Mouse (Mus musculus) kidney, postnatal 36 days (tissue): ENCODE data around the gene Inava.

Experiments used
- DNase-seq, 2 experiments: peaks; one replicate each; pipeline ENCODE4 v3.0.0; 2021 to 2022; ENCODE audit warnings: mixed read lengths in 2 of 2

The Inava gene

DNA sequence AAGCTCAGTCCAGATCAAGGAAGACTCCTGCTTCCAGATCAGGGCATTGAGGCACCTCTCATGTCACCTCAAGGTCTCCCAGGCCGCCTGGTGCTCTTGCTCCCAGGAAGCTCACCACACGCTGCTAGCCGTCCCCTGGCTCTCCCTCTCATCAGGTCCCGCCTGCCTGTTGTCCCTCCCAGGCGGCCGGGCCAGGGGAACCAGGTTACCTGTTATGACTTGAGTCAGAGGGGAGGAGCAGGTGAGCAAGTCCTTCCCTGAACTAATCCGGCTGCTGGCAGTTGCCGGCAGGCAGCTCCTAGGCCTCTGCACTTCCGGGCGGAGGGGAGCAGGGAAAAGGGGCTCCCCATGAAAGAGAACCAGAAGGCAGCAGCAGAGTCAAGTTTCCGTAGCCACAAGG, 3.9 kb downstream of the Inava start:
- peak; percentile 82 to 83 for DNase-seq

DNA sequence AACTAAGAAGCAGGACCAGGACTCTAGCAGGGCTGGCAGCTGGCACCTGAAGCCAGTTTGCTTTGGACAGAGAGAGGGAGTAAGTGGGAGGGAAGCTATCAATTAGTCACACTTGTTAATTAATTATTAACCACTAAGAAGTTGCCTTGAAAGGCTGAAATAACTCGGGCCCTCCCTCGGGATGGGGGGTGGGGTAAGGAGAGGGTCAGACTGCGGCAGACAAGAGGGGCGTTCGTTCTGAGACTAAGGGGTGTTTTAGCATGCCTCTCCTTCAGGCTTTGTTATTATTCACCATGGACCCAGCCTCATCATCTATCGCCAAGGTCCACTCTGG, 5.1 kb downstream of the Inava start:
- peak; percentile 79 to 81 for DNase-seq

- DNase-seq, result peak; percentile 88 to 91
These were observed 5.6 kb downstream of the Inava start for GRCm38 (mm10) chr1:136228328-136229039.

GRCm38 (mm10) chr1:136227870-136228269, 6.2 kb downstream of the Inava start:
- DNase-seq, result peak; percentile 94 to 97

- no peak for DNase-seq
These were observed 7.4 kb downstream of the Inava start for GRCm38 (mm10) chr1:136226626-136227025.

GRCm38 (mm10) chr1:136225846-136226245, 8.2 kb downstream of the Inava start:
- no peak for DNase-seq

DNA sequence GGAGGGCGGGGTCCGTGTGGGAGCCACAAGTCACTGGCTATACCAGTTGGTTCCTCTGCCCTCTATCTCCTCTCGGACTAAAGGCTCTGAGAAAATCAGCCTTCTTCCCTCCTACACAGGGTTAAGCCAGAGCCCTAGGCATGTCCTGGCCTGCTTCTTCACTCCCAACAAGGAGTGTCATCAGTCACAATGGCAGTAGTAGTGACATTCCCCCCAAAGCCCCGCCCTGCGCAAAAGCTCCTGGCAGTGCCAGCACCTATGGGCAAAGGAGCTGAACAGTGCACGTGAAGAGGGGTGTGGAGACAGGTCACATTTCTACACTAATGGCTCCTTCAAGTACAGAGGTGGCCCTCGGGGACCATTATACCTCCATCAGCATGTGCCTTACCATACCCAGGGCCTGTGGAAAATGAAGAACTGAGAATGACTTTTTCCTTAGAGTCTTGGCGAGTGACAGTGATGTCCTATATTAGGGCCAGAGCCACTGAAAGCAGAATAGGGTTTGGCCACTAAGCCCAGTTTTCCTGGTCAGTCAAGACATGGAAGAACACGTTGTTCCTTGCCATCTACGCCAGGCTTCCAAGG, 10.2 kb downstream of the Inava start:
- DNase-seq, result no peak

- DNase-seq, result peak in 1 of 2 experiments; percentile 31
These were observed 11.7 kb downstream of the Inava start for GRCm38 (mm10) chr1:136222386-136222785.

DNA sequence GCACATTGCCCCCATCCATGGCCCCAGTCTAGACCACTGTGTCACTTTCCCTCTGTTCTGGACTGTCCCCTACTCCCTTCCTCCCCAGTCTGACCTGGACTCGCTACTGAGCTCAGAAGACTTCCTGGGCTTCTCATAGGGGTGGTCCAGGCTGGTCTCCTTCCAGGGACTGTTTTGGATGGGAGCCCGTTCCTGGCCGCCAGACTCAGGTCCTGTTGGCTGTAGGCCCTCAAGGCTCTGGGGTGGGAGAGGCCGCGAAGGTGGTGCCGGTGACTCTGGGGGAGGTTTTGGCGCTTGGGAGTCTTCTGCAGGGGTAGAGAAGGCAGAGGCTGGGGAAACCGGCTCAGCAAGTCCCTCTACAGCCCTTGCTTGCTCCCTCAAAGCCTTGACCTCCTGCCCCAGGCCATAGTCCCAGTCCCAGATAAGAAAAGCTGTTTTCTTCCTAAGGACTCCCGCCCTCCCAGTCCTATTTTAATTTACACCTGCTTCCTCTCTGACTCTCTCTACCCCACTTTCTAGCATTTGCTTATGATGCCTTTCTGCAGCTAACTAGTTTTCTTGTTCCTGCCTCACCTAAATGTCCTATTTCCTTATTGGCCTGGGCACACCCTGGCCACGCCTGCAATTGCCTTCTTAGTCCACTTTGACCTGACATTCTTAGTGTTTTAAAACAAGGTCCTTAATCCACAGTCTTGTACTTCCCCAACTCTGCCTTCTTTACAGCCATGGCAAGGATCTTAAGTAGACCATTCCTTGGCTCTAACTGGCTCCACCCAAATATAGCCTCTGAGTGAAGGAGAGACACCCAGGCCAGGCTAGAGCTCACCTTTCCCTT, 13.8 kb downstream of the Inava start:
- no peak for DNase-seq

- DNase-seq, result no peak
These were observed 19.8 kb downstream of the Inava start for GRCm38 (mm10) chr1:136214304-136214703.

- peak in 1 of 2 experiments; percentile 33 for DNase-seq
These were observed 21.3 kb downstream of the Inava start, which contains the start of gene Mroh3 for GRCm38 (mm10) chr1:136212803-136213202. Mroh3 (minus strand) TSS chr1:136212828.

GRCm38 (mm10) chr1:136190033-136190432, 44.0 kb downstream of the Inava start:
- no peak for DNase-seq

GRCm38 (mm10) chr1:136179511-136180001, 54.5 kb downstream of the Inava start:
- no peak for DNase-seq

DNA sequence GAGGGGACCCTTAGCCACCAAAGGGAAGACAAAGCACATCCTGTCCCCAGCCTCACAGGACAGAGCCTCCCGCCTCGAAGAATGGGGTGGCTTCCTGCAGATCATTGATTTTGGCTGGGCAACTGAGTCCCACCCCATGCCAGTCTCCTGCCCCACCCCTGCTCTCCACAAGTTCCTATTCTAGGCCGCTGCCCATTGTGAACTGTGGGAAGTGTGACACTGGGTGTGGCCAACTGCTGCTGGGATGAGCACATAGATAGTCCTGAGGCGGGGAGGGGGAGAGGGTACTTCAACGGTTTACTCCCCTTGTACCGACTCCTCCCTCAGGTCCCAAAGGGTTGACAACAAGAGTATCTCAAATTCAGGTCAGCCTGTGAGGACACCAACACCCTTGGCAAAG, 55.3 kb downstream of the Inava start:
- no peak for DNase-seq

DNA sequence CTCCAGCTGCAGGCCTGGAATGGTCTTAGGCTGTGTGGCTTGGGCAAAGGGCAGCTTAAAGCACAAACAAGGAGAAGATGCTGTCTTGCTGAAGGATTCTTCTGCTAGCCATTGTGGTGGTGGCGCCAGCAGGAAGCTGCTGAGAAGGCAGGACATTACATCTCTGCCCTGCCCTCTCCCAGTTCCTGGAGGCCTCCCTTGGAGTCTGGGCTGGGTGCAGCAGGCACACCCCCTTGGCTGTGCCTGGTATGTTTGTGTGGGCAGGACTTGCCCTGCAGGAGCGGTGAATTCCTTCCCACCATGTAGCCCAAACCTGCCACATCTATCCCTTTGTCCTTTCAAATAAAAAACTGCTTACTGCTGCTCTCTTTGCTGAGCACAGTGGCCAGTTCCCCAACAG, 57.0 kb downstream of the Inava start:
- DNase-seq, result peak in 1 of 2 experiments; percentile 9

GRCm38 (mm10) chr1:136175183-136175582, 58.9 kb downstream of the Inava start:
- peak; percentile 18 to 54 for DNase-seq

DNA sequence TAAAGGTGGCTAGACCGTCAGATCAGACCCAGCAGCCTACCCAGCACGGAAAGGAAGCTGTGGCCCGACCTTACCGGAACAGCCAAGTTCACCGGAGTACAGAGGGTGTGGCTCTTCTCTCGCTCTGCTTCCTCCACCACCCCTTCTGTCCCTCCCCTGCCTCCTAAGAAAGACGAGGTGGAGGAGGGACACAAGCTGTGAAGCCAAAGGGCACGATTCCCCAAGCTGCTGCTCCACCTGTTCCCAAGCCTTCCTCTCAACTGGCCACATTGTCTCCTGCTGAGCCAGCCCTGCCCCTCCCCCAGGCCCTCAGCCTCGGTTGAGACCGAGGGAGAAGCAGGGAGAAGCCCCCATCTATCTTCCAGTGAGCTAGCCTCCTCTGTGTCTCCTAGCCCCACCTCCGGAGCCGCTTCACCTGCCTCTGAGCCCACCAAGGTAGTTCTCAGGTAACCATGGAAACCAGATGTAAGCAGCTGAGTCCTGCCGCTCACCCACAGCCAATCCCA, 59.9 kb downstream of the Inava start:
- DNase-seq, result peak; percentile 35 to 77

DNA sequence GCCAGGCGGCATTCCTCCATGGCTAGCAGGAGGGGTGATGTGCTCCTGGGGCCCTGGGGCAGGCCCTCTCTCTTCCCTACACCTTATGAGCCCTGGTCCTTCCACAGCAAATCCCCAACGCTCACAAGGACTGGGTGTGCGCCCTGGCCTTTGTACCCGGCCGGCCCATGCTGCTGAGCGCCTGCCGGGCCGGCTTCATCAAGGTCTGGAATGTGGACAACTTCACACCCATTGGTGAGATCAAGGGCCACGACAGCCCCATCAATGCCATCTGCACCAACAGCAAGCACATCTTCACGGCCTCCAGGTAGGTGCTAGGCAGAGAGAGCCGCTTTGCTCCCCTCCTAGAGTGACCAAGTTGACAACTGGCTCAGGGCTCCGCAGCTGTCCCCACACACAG, 61.4 kb downstream of the Inava start:
- peak; percentile 64 to 74 for DNase-seq

GRCm38 (mm10) chr1:136170109-136170508, 64.0 kb downstream of the Inava start:
- peak; percentile 82 to 85 for DNase-seq

DNA sequence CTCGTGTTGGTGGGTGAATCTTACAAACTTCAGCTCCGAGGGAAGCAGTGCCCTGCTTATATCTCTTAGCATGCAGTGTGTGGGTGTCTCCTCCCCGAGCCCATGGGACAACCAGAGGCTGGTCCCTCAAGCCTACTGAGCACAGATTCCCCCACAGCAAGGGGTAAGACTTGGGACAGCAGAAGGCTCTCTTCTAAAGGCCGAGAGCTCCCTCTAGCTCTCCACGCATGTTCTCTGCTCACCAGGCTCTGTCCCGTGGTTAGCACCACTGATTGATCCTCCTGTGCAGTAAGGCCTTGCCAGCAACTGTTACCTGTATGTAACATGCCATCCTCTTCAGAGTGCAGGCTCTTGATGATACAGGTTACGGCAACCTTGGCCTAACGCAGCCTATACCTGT, 66.4 kb downstream of the Inava start:
- peak; percentile 28 to 57 for DNase-seq

- DNase-seq, result no peak
These were observed 68.6 kb downstream of the Inava start for GRCm38 (mm10) chr1:136165436-136165835.
